Mouse (Mus musculus): ENCODE results near the gene Mrps18a. TPM values are rescaled to one million over a fixed set of nuclear protein-coding genes. Genes with fewer than 3 reads are reported as not detected.

The Mrps18a gene
- polyA plus RNA-seq (2014; fragmentation: Illumina TruSeq; extraction: RNeasy Lipid Tissue Mini Kit (QIAGEN cat#74804); ENCODE audit: low read depth, low replicate concordance) = 20.5 TPM

DNA sequence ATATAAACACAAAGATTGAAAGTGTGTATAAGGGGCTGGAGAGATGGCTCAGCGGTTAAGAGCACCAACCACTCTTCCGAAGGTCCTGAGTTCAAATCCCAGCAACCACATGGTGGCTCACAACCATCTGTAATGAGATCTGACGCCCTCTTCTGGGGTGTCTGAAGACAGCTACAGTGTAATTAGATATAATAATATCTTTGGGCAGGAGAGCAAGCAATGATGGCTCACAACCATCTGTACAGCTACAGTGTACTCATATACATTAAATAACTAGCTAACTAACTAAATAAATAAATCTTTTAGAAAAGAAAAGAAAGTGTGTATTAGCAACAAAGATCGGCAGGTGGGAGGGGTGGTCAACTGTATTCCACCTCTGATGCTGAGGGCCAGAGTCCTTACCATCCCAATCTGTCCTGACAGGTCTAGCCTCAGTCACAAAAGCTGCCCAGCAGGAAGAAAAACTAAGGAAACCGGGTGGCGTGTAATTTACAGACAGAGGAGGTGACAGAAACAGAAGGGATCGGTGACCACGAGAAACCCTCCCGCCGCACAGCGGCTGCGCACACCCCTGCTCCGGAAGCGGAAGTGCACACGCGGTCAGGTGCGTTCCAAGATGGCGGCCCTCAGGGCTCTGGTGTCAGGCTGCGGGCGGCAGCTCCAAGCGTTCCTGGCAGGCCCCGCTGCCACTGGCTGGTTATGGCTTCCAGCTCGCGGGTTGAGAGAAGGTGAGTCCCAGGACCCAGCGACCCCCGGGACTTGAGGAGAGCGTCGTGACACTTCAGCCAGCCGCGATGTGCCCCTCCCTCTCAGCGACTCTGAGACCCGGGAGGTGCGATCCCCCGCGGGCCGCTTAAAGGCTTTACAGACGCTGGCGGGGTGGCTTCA is at the start of gene Mrps18a:
Gene Mrps18a (plus strand): TSS at position 585 of the 888 bp plus-strand sequence.

DNA sequence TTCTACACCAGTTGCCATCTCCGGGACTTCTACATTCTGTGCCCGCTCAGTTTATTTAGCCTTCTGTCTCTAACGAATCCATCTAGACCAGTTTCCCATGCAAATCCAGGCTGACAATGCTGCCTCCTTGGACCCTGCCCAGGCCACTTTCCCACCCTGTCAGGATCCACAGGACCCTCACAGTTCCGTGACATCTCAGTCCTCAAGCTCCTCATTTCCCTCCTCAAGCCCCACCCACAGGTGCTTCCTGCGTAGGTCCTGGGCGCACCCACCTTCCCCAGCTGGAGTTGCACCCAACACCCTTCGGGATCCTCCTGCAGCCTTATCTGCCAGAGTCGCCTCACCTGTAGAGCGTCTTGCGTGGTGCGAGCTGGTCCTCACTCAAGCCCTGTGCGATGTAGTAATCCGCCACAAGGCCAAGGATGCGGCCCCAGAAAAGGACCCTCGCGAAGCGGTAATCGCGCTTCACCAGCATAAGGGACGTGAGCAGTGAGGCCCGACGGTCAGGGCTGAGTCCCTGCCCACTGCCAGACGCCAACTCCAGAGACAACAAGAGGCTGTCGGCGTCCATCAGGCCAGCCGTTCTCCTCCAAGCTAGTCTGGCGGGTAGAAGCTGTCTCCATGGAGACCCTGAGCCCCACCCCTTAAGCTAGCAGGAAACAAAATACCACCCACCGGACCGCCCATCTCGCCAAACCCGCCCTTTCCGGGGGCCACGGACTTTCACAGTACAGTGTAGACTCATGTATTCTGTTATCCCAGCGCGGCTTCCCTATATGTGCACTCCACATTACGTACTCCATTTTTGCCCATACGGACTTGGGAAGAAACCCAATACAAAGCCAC is 33.0 kb downstream of the Mrps18a start, which contains the start of gene Rsph9:
Gene Rsph9 (minus strand): TSS at position 639 of the 846 bp plus-strand sequence.

DNA sequence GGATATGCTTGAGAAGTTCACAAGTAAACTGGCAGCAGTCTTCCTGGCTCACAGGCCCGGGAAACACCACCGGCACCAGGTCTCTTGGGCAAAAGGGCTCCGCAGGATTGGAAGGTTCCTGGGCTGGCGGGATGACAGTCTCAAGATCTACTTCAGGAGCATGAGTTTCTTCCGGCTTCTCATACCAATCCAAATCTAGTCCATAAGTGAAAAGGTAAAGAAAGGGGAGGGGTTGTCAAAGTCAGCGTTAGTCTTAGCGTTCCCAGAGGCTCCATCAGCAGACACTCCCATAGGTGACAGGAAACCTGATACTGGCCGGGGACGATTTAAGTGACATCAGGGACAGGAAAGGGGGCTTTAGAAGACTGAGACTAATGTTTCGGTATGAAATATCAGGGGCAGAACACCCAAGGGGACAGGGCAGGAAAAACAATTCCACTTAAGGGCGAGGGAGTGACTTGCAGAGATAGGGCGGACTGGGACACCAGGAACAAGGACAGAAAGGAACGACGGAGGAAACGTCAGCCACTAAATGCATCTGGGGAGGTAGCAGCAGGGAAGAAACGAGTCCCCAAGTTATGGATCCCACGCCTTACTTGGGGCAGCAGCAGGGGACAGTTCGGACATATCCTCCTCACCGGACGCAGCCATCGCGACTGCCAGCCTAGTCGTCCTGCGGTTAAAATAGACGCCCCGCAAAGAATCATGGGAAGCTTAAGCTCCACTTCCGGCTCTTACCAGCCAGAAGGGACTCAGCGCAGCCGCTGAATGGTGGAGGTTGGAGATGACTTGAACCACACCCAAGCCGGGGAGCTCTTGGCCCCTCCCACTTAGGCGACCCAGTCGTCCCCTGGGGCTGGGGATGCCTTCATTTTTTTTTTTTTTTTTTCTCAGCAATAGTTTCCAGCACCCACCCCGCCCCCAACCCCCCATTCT is 42.3 kb downstream of the Mrps18a start, which contains the start of gene Mad2l1bp:
Gene Mad2l1bp (minus strand): TSS at position 707 of the 936 bp plus-strand sequence.

DNA sequence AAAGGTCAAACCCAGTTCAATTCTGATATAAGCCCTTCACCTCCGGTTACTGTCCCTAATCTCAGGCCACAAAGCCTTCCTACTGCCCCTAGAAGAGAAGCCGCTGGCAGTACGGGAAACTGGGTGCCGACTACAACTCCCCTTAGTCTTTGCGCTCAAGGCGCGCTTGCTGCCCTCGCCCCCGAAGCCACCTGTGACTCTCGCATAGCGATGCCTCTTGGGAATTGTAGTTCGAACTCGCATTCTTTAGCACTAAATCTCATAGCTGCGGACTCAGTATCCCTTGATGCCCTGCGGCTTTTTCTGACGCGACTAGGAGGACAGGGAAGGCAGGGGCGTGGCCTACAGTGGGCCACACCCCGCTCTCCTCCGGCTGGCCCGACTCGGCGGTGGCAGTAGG is 49.9 kb downstream of the Mrps18a start, which contains the start of gene Gtpbp2:
Gene Gtpbp2 (plus strand): TSS at position 347 of the 400 bp plus-strand sequence.

Other genes starting within 250 kb of the Mrps18a start
- 81.0 TPM for gene Vegfa, start 78.6 kb upstream of the Mrps18a start, polyA plus RNA-seq (2014; fragmentation: Illumina TruSeq; extraction: RNeasy Lipid Tissue Mini Kit (QIAGEN cat#74804); ENCODE audit: low read depth, low replicate concordance)
- gene Rsph9, start 33.2 kb downstream of the Mrps18a start, polyA plus RNA-seq (2014; fragmentation: Illumina TruSeq; extraction: RNeasy Lipid Tissue Mini Kit (QIAGEN cat#74804); ENCODE audit: low read depth, low replicate concordance) = not detected
- gene Mad2l1bp, start 42.6 kb downstream of the Mrps18a start, polyA plus RNA-seq (2014; fragmentation: Illumina TruSeq; extraction: RNeasy Lipid Tissue Mini Kit (QIAGEN cat#74804); ENCODE audit: low read depth, low replicate concordance) = 1.5 TPM
- gene Gtpbp2, start 50.0 kb downstream of the Mrps18a start, polyA plus RNA-seq (2014; fragmentation: Illumina TruSeq; extraction: RNeasy Lipid Tissue Mini Kit (QIAGEN cat#74804); ENCODE audit: low read depth, low replicate concordance) = 9.3 TPM
- gene Polh, start 91.7 kb downstream of the Mrps18a start, polyA plus RNA-seq (2014; fragmentation: Illumina TruSeq; extraction: RNeasy Lipid Tissue Mini Kit (QIAGEN cat#74804); ENCODE audit: low read depth, low replicate concordance) = 35.7 TPM
- gene Xpo5, start 91.8 kb downstream of the Mrps18a start, polyA plus RNA-seq (2014; fragmentation: Illumina TruSeq; extraction: RNeasy Lipid Tissue Mini Kit (QIAGEN cat#74804); ENCODE audit: low read depth, low replicate concordance) = 41.4 TPM
- gene Polr1c, start 137.1 kb downstream of the Mrps18a start, polyA plus RNA-seq (2014; fragmentation: Illumina TruSeq; extraction: RNeasy Lipid Tissue Mini Kit (QIAGEN cat#74804); ENCODE audit: low read depth, low replicate concordance) = 7.2 TPM
- gene Yipf3, start 137.1 kb downstream of the Mrps18a start, polyA plus RNA-seq (2014; fragmentation: Illumina TruSeq; extraction: RNeasy Lipid Tissue Mini Kit (QIAGEN cat#74804); ENCODE audit: low read depth, low replicate concordance) = 3.4 TPM
- not detected for gene Lrrc73, start 142.5 kb downstream of the Mrps18a start, polyA plus RNA-seq (2014; fragmentation: Illumina TruSeq; extraction: RNeasy Lipid Tissue Mini Kit (QIAGEN cat#74804); ENCODE audit: low read depth, low replicate concordance)
- 1.1 TPM for gene Tjap1, start 172.0 kb downstream of the Mrps18a start, polyA plus RNA-seq (2014; fragmentation: Illumina TruSeq; extraction: RNeasy Lipid Tissue Mini Kit (QIAGEN cat#74804); ENCODE audit: low read depth, low replicate concordance)
- gene Dlk2, start 186.4 kb downstream of the Mrps18a start, polyA plus RNA-seq (2014; fragmentation: Illumina TruSeq; extraction: RNeasy Lipid Tissue Mini Kit (QIAGEN cat#74804); ENCODE audit: low read depth, low replicate concordance) = not detected
- 0.29 TPM for gene Abcc10, start 217.4 kb downstream of the Mrps18a start, polyA plus RNA-seq (2014; fragmentation: Illumina TruSeq; extraction: RNeasy Lipid Tissue Mini Kit (QIAGEN cat#74804); ENCODE audit: low read depth, low replicate concordance)